In the genomic region with DNA sequence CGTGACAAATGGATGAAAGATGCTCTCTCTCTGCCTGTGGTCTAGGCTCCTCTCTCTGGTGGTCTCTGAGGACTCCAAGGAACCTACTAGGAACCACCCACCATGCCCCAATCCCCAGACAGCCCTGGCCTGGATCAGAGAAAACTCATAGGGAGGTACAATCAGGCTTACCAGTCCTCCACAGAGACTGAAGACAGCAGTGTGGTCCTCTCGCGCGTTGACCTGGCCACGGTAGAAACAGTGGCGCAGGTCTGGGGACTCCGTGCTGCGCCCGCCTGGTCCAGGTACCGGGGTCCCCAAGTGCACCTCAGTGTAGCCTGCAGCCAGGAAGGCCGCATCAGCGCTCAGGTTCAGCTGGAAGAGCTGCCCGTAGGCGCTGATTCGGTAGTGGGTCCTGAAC, we compare ENCODE assay signal across 9 mouse cellular contexts.
DNase-seq lines count a peak whose midpoint lies in the region; ATAC-seq lines count a peak whose summit lies in the region.
"Had no signal": no experiment of that assay in that cellular context is flagged by ENCODE, and none has a peak within 500 bp of the region (broad histone marks: within the 10 kb centered on the region; RNA-seq: fewer than 3 reads in every experiment).

No protein-coding gene starts in this region.

- DNase-seq in heart, postnatal 4 days: no peak
- peak; percentile 39 for DNase-seq in embryo, embryonic 9.5 days (ENCODE audit: extremely low spot score)
- DNase-seq in hindbrain, embryonic 11.5 days (ENCODE audit: low spot score): no peak
- no peak for DNase-seq in midbrain, embryonic 14.5 days
- no peak for DNase-seq in frontal cortex, postnatal 14 days (ENCODE audit: low spot score in 2 of 2)
- no peak for DNase-seq in right cerebral cortex, postnatal 25 days
- DNase-seq: lung, adult 2 months had no signal

- H3K4me1 ChIP-seq in heart, embryonic 13.5 days: peaks cover 11% of the 10 kb centered on the region
- H3K4me1 ChIP-seq in hindbrain, embryonic 11.5 days (replicated peaks; ENCODE audit: control insufficient read depth, insufficient read depth, low read length): 0 out of 2 replicates have a peak, but pooled peaks cover 6% of the 10 kb centered on the region
- H3K4me1 ChIP-seq in midbrain, embryonic 14.5 days (ENCODE audit: control insufficient read depth, insufficient read depth, low read length): peaks cover 13% of the 10 kb centered on the region; the same call in 1 of the 2 replicates

- H3K27ac ChIP-seq in heart, embryonic 13.5 days (replicated peaks): no peak overlapping the region
- no peak overlapping the region for H3K27ac ChIP-seq in hindbrain, embryonic 11.5 days (ENCODE audit: low read depth, low read length)
- no peak overlapping the region for H3K27ac ChIP-seq in midbrain, embryonic 14.5 days (replicated peaks; ENCODE audit: low read depth, low read length)

- peak overlapping the region; percentile 98 for H3K4me2 ChIP-seq in heart, embryonic 13.5 days
- H3K4me2 ChIP-seq in hindbrain, embryonic 11.5 days (replicated peaks; ENCODE audit: low read depth, low read length): peak overlapping the region; percentile 98
- peak overlapping the region; percentile 99 for H3K4me2 ChIP-seq in midbrain, embryonic 14.5 days (ENCODE audit: low read length)

- WGBS in heart, embryonic 13.5 days: 7% methylated on average over 15 of the region's 15 CpGs
- 8% methylated on average over 15 of the region's 15 CpGs for WGBS in hindbrain, embryonic 11.5 days
- 5% methylated on average over 15 of the region's 15 CpGs for WGBS in midbrain, embryonic 14.5 days

- peak overlapping the region; percentile 83; the same call in 1 of the 2 replicates for H3K9ac ChIP-seq in heart, embryonic 13.5 days
- peak overlapping the region; percentile 68 for H3K9ac ChIP-seq in hindbrain, embryonic 11.5 days (ENCODE audit: low read depth, low read length)
- peak overlapping the region; percentile 68 for H3K9ac ChIP-seq in midbrain, embryonic 14.5 days (replicated peaks; ENCODE audit: low read length)

- peak overlapping the region; percentile 71 for H3K4me3 ChIP-seq in heart, embryonic 13.5 days
- peak overlapping the region; percentile 68 for H3K4me3 ChIP-seq in hindbrain, embryonic 11.5 days (ENCODE audit: low read depth, low read length)
- H3K4me3 ChIP-seq in midbrain, embryonic 14.5 days (replicated peaks; ENCODE audit: low read depth, low read length): peak overlapping the region; percentile 67

- peaks cover 45% of the 10 kb centered on the region for H3K27me3 ChIP-seq in heart, embryonic 13.5 days (replicated peaks)
- peaks cover 8% of the 10 kb centered on the region for H3K27me3 ChIP-seq in hindbrain, embryonic 11.5 days (ENCODE audit: control insufficient read depth, insufficient read depth, low read length)
- H3K27me3 ChIP-seq in midbrain, embryonic 14.5 days (ENCODE audit: control insufficient read depth, insufficient read depth, low read length): peaks cover 13% of the 10 kb centered on the region; the same call in 1 of the 2 replicates

- ATAC-seq in heart, embryonic 13.5 days (ENCODE audit: extremely low read depth, insufficient number of reproducible peaks, low FRiP score, low TSS enrichment): no peak
- ATAC-seq in hindbrain, embryonic 11.5 days (ENCODE audit: low FRiP score): no peak
- no peak for ATAC-seq in midbrain, embryonic 14.5 days (ENCODE audit: low FRiP score, low TSS enrichment)
- ATAC-seq in inflammation-experienced regulatory T-cells, adult 6 months: no peak

- H3K36me3 ChIP-seq in heart, embryonic 13.5 days: no peaks in the 10 kb centered on the region
- no peaks in the 10 kb centered on the region for H3K36me3 ChIP-seq in hindbrain, embryonic 11.5 days (ENCODE audit: control insufficient read depth, insufficient read depth, low read length)
- H3K36me3 ChIP-seq in midbrain, embryonic 14.5 days (ENCODE audit: control insufficient read depth, insufficient read depth, low read length): no peaks in the 10 kb centered on the region

- H3K9me3 ChIP-seq in heart, embryonic 13.5 days: no peaks in the 10 kb centered on the region
- H3K9me3 ChIP-seq in hindbrain, embryonic 11.5 days (ENCODE audit: control insufficient read depth, low read length): no peaks in the 10 kb centered on the region
- no peaks in the 10 kb centered on the region for H3K9me3 ChIP-seq in midbrain, embryonic 14.5 days (ENCODE audit: control insufficient read depth, low read length)
